Mouse (Mus musculus) ES-Bruce4 (cell line): ENCODE results near the gene Mtor. TPM values are rescaled to one million over a fixed set of nuclear protein-coding genes. Genes with fewer than 3 reads are reported as not detected.

ENCODE experiments used
- H3K27ac ChIP-seq: 2 replicates; pipeline ENCODE4 v1.5.1; 2012; ENCODE audit warnings: low read length, inconsistent platforms; ENCODE audit not compliant: insufficient read depth
- H3K27me3 ChIP-seq: 2 replicates; pipeline ENCODE4 v1.6.1; 2012; ENCODE audit warnings: mild to moderate bottlenecking, low read length, inconsistent platforms; ENCODE audit not compliant: control insufficient read depth, poor library complexity, insufficient read depth, severe bottlenecking
- H3K36me3 ChIP-seq: 2 replicates; pipeline ENCODE4 v1.6.1; 2012; ENCODE audit warnings: inconsistent platforms, mild to moderate bottlenecking, low read length, moderate library complexity; ENCODE audit not compliant: control insufficient read depth, poor library complexity, insufficient read depth, severe bottlenecking
- H3K4me1 ChIP-seq: one replicate; pipeline ENCODE4 v1.8.1; 2011; ENCODE audit warnings: low read length; ENCODE audit not compliant: control insufficient read depth, insufficient read depth
- H3K4me3 ChIP-seq: 2 replicates; pipeline ENCODE4 v1.5.1; 2011; ENCODE audit warnings: low read depth, mild to moderate bottlenecking, low read length
- H3K9ac ChIP-seq: 2 replicates; pipeline ENCODE4 v1.6.1; 2012; ENCODE audit warnings: low read depth, mild to moderate bottlenecking, inconsistent platforms; ENCODE audit not compliant: poor library complexity, severe bottlenecking
- H3K9me3 ChIP-seq: replicated peaks from 2 replicates; pipeline ENCODE4 v1.6.1; 2012; ENCODE audit warnings: mild to moderate bottlenecking, low read length, inconsistent platforms; ENCODE audit not compliant: control insufficient read depth, poor library complexity, insufficient read depth, severe bottlenecking
- CTCF ChIP-seq: IDR thresholded peaks from one replicate; pipeline ENCODE4 v1.8.1; 2011; ENCODE audit warnings: low read depth, low read length
- EP300 ChIP-seq: IDR thresholded peaks from 2 replicates; pipeline ENCODE4 v1.6.1; 2011; ENCODE audit warnings: low read depth, low read length; ENCODE audit not compliant: insufficient read depth
- POLR2A ChIP-seq: IDR thresholded peaks from one replicate; pipeline ENCODE4 v1.8.1; 2011; ENCODE audit warnings: low read length; ENCODE audit not compliant: insufficient read depth
- polyA plus RNA-seq: library from polyadenylated mRNA; stranded (reverse); fragments of >200 nt; gene quantifications from 2 replicates; pipeline ENCODE4 v1.2.4, GENCODE M21; 2011; ENCODE audit warnings: low read depth; ENCODE audit not compliant: missing spikeins, insufficient read depth, insufficient read length

The Mtor gene
- polyA plus RNA-seq = 26.0 and 33.8 TPM in 2 replicates

DNA sequence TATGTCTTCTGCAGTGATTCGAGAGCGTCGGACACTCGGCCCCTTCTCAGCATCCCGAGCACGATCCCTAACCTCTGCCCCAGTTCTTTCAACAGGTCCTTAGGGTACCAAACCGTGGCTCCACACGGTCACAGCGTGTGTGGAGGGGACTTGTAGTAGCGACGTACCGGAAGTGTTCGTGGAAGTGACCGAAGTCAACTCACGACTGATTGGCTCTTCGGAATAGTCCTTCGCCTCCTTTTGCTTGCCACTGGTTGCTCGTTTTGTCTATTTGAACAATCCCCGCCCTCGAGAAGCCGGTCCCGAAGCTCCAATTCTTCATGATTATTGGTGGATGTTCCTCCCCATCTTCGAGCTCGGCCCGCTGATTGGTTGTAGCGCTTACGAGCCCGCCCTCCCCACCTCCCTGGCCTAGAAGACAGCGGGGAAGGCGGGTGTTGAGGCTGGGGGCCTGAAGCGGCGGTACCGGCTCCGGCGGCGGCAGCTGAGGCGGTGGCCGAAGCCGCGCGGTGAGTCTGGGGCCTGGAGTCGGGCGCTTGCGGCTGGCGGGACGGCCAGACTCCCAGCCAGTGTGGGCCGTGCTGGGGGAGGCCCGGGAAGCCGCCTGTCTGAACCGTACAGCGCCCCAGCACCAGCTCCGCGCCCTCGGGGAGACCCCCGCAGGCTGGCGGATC is at the start of gene Mtor:
TSS of gene Mtor (plus strand) at position 433 of the 674 bp plus-strand sequence.
- no peak within 1 kb of the TSS; the same call in 1 of the 2 replicates for H3K27ac ChIP-seq
- H3K9ac ChIP-seq = peak within 1 kb of the TSS; percentile 87
- H3K9me3 ChIP-seq = no peaks in the 10 kb centered on the region
- H3K4me1 ChIP-seq = peaks cover 1% of the 10 kb centered on the region
- no peaks in the 10 kb centered on the region for H3K27me3 ChIP-seq
- TF ChIP-seq EP300 (0 out of 2 replicates have a peak, but pooled peaks have one; percentile 35), POLR2A (peak; percentile 59), CTCF (no peak)
- H3K36me3 ChIP-seq = peaks cover 4% of the 10 kb centered on the region; the same call in 1 of the 2 replicates
- peak within 1 kb of the TSS; percentile 99 for H3K4me3 ChIP-seq

DNA sequence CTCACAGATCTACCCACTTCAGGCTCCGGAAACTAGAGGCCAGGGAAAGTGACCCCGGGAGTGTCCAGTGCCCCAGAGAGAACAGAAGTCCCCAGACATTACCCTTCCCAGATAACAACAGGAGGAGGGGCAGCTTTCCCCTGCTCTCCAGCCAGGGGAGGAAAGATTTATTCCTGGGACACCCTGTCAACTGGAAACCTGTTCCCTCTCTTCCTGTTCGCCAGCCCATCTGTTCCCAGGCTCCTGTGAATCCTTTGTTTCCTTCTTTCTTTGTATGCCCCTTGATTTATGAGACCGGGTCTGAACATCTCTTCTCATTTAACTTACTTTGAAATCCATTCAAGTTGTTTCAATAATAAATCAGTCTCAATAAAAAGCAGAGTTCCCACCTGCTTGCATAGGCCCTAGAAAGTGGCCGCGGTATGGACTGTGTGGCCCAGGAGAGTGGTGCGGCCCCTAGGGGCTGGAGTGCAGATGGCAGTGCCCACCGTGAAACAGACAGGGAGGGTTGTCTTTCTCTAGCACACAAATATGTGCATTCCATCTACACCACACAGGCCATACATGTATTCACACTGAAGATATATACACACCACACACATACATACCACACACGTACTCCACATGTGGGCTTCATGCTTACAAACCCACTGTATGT is 48.8 kb upstream of the Mtor start:
- no peaks in the 10 kb centered on the region for H3K4me1 ChIP-seq
- H3K9ac ChIP-seq = no peak overlapping the region
- no peaks in the 10 kb centered on the region for H3K27me3 ChIP-seq
- H3K36me3 ChIP-seq = no peaks in the 10 kb centered on the region
- no peak overlapping the region for H3K4me3 ChIP-seq
- TF ChIP-seq EP300 (no peak), POLR2A (no peak), CTCF (peak; percentile 7)
- no peaks in the 10 kb centered on the region for H3K9me3 ChIP-seq
- H3K27ac ChIP-seq = no peak overlapping the region

GRCm38 (mm10) chr4:148403402-148403801 is 45.0 kb upstream of the Mtor start:
- no peak overlapping the region for H3K27ac ChIP-seq
- H3K4me1 ChIP-seq = no peaks in the 10 kb centered on the region
- H3K36me3 ChIP-seq = no peaks in the 10 kb centered on the region
- no peaks in the 10 kb centered on the region for H3K9me3 ChIP-seq
- TF ChIP-seq CTCF = no peak
- no peak for TF ChIP-seq POLR2A
- H3K9ac ChIP-seq = no peak overlapping the region
- no peaks in the 10 kb centered on the region for H3K27me3 ChIP-seq
- no peak overlapping the region for H3K4me3 ChIP-seq

DNA sequence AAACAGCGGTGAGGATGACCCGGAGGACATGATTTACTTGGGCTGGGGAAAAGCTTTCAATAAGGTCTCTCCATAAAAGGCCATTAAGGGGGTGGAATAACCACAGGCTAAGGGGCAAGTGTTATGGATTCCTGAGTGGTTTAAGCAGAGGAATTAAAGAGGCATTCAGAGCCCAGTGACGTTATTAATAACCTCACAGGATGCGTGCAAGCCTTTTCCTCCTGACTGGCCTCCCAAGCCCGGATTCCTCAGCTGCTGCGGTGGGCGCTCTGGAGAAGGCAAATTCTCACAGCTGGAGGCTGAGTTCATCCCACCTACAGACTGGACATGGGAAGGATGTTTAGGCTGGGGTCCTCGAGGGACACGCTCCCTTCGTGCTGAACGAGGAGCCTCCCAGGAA is 43.7 kb upstream of the Mtor start:
- no peaks in the 10 kb centered on the region for H3K4me1 ChIP-seq
- no peaks in the 10 kb centered on the region for H3K27me3 ChIP-seq
- H3K4me3 ChIP-seq = no peak overlapping the region
- H3K27ac ChIP-seq = no peak overlapping the region
- no peak overlapping the region for H3K9ac ChIP-seq
- TF ChIP-seq POLR2A = no peak
- no peak for TF ChIP-seq CTCF
- no peak for TF ChIP-seq EP300
- no peaks in the 10 kb centered on the region for H3K9me3 ChIP-seq
- H3K36me3 ChIP-seq = no peaks in the 10 kb centered on the region

GRCm38 (mm10) chr4:148405255-148405788 is 43.1 kb upstream of the Mtor start:
- H3K4me3 ChIP-seq = no peak overlapping the region

More at GRCm38 (mm10) chr4:148405255-148405788, 43.1 kb upstream of the Mtor start:
- H3K36me3 ChIP-seq = no peaks in the 10 kb centered on the region
- TF ChIP-seq POLR2A = no peak
- TF ChIP-seq EP300 = no peak
- no peak for TF ChIP-seq CTCF
- H3K9ac ChIP-seq = no peak overlapping the region
- H3K27ac ChIP-seq = no peak overlapping the region
- H3K4me1 ChIP-seq = no peaks in the 10 kb centered on the region
- no peaks in the 10 kb centered on the region for H3K9me3 ChIP-seq
- H3K27me3 ChIP-seq = no peaks in the 10 kb centered on the region
